Mouse (Mus musculus): ENCODE results near the gene Armc3. TPM values are rescaled to one million over a fixed set of nuclear protein-coding genes. Genes with fewer than 3 reads are reported as not detected.
A peak's percentile ranks its signal among the peaks of the same experiment; 100 is the strongest.

The Armc3 gene
- polyA plus RNA-seq, 1 experiment from 2014 or later, result 2.0 TPM

GRCm38 (mm10) chr2:19238771-19239170 is 39.7 kb downstream of the Armc3 start:
- TF ChIP-seq EP300 (IDR thresholded peaks at IDR 0.05), result no peak
- peak; percentile 51 for TF ChIP-seq CTCF (IDR thresholded peaks at IDR 0.05)
- WGBS, result 58% methylated on average over 2 of the region's 2 CpGs
- no peaks in the 10 kb centered on the region for H3K27me3 ChIP-seq (replicated peaks; ENCODE audit: insufficient read depth, low read length)
- DNase-seq (ENCODE audit: low spot score) (no peak), ATAC-seq (no peak)
- no peaks in the 10 kb centered on the region for H3K36me3 ChIP-seq (ENCODE audit: insufficient read depth, low read length)
- H3K9ac ChIP-seq (replicated peaks; ENCODE audit: low read depth), result no peak overlapping the region
- no peaks in the 10 kb centered on the region for H3K9me3 ChIP-seq (ENCODE audit: low read length)
- H3K4me1 ChIP-seq (ENCODE audit: insufficient read depth, low read depth, low read length), result no peaks in the 10 kb centered on the region
- no peak overlapping the region for H3K27ac ChIP-seq (ENCODE audit: low read length)
- no peak overlapping the region for H3K4me3 ChIP-seq (ENCODE audit: low read depth, low read length)
- no peak overlapping the region for H3K4me2 ChIP-seq (replicated peaks; ENCODE audit: low read depth, low read length)

GRCm38 (mm10) chr2:19249611-19250010 is 50.5 kb downstream of the Armc3 start:
- Histone ChIP-seq H3K9me3 (ENCODE audit: low read length) (no peaks in the 10 kb centered on the region), H3K9ac (replicated peaks; ENCODE audit: low read depth) (no peak overlapping the region), H3K27me3 (replicated peaks; ENCODE audit: insufficient read depth, low read length) (no peaks in the 10 kb centered on the region), H3K27ac (ENCODE audit: low read length) (no peak overlapping the region), H3K36me3 (ENCODE audit: insufficient read depth, low read length) (no peaks in the 10 kb centered on the region), H3K4me2 (replicated peaks; ENCODE audit: low read depth, low read length) (no peak overlapping the region), H3K4me1 (ENCODE audit: insufficient read depth, low read depth, low read length) (no peaks in the 10 kb centered on the region), H3K4me3 (ENCODE audit: low read depth, low read length) (no peak overlapping the region)
- DNase-seq (ENCODE audit: low spot score), result no peak
- WGBS, result 79% methylated on average over 11 of the region's 11 CpGs
- no peak for ATAC-seq
- TF ChIP-seq EP300 (IDR thresholded peaks at IDR 0.05) (no peak), CTCF (IDR thresholded peaks at IDR 0.05) (no peak)

GRCm38 (mm10) chr2:19255037-19255436 is 55.9 kb downstream of the Armc3 start:
- no peak overlapping the region for H3K9ac ChIP-seq (replicated peaks; ENCODE audit: low read depth)
- TF ChIP-seq CTCF (IDR thresholded peaks at IDR 0.05), result no peak
- TF ChIP-seq EP300 (IDR thresholded peaks at IDR 0.05), result no peak
- H3K36me3 ChIP-seq (ENCODE audit: insufficient read depth, low read length), result no peaks in the 10 kb centered on the region
- no peaks in the 10 kb centered on the region for H3K27me3 ChIP-seq (replicated peaks; ENCODE audit: insufficient read depth, low read length)
- no peak overlapping the region for H3K4me2 ChIP-seq (replicated peaks; ENCODE audit: low read depth, low read length)
- DNase-seq (ENCODE audit: low spot score), result no peak
- no peaks in the 10 kb centered on the region for H3K9me3 ChIP-seq (ENCODE audit: low read length)
- no peak overlapping the region for H3K4me3 ChIP-seq (ENCODE audit: low read depth, low read length)
- no peak overlapping the region for H3K27ac ChIP-seq (ENCODE audit: low read length)
- no peak for ATAC-seq
- WGBS, result 82% methylated on average over 3 of the region's 3 CpGs
- no peaks in the 10 kb centered on the region for H3K4me1 ChIP-seq (ENCODE audit: insufficient read depth, low read depth, low read length)

GRCm38 (mm10) chr2:19257255-19257654 is 58.2 kb downstream of the Armc3 start:
- Histone ChIP-seq H3K9ac (replicated peaks; ENCODE audit: low read depth) (no peak overlapping the region), H3K4me2 (replicated peaks; ENCODE audit: low read depth, low read length) (no peak overlapping the region), H3K27me3 (replicated peaks; ENCODE audit: insufficient read depth, low read length) (no peaks in the 10 kb centered on the region), H3K9me3 (ENCODE audit: low read length) (no peaks in the 10 kb centered on the region), H3K36me3 (ENCODE audit: insufficient read depth, low read length) (no peaks in the 10 kb centered on the region), H3K4me1 (ENCODE audit: insufficient read depth, low read depth, low read length) (no peaks in the 10 kb centered on the region), H3K27ac (ENCODE audit: low read length) (no peak overlapping the region), H3K4me3 (ENCODE audit: low read depth, low read length) (no peak overlapping the region)
- ATAC-seq (no peak), DNase-seq (ENCODE audit: low spot score) (no peak)
- TF ChIP-seq EP300 (IDR thresholded peaks at IDR 0.05) (no peak), CTCF (IDR thresholded peaks at IDR 0.05) (no peak)

GRCm38 (mm10) chr2:19260399-19260798 is 61.3 kb downstream of the Armc3 start:
- H3K27me3 ChIP-seq (replicated peaks; ENCODE audit: insufficient read depth, low read length), result no peaks in the 10 kb centered on the region
- H3K4me2 ChIP-seq (replicated peaks; ENCODE audit: low read depth, low read length), result no peak overlapping the region
- 87% methylated on average over 6 of the region's 6 CpGs for whole genome bisulfite sequencing
- DNase-seq (ENCODE audit: low spot score) (no peak), ATAC-seq (no peak)
- H3K4me1 ChIP-seq (ENCODE audit: insufficient read depth, low read depth, low read length), result no peaks in the 10 kb centered on the region
- H3K9me3 ChIP-seq (ENCODE audit: low read length), result no peaks in the 10 kb centered on the region
- no peak overlapping the region for H3K27ac ChIP-seq (ENCODE audit: low read length)
- H3K9ac ChIP-seq (replicated peaks; ENCODE audit: low read depth), result no peak overlapping the region
- no peak overlapping the region for H3K4me3 ChIP-seq (ENCODE audit: low read depth, low read length)
- H3K36me3 ChIP-seq (ENCODE audit: insufficient read depth, low read length), result no peaks in the 10 kb centered on the region
- TF ChIP-seq CTCF (IDR thresholded peaks at IDR 0.05) (no peak), EP300 (IDR thresholded peaks at IDR 0.05) (no peak)

- H3K4me3 ChIP-seq (ENCODE audit: low read depth, low read length), result no peak overlapping the region
- no peak overlapping the region for H3K4me2 ChIP-seq (replicated peaks; ENCODE audit: low read depth, low read length)
- no peak overlapping the region for H3K9ac ChIP-seq (replicated peaks; ENCODE audit: low read depth)
- H3K36me3 ChIP-seq (ENCODE audit: insufficient read depth, low read length), result no peaks in the 10 kb centered on the region
- peak; percentile 46 for TF ChIP-seq CTCF (IDR thresholded peaks at IDR 0.05)
- no peak for TF ChIP-seq EP300 (IDR thresholded peaks at IDR 0.05)
- no peak overlapping the region for H3K27ac ChIP-seq (ENCODE audit: low read length)
- no peaks in the 10 kb centered on the region for H3K4me1 ChIP-seq (ENCODE audit: insufficient read depth, low read depth, low read length)
- no peak for DNase-seq (ENCODE audit: low spot score)
- no peak for ATAC-seq
- WGBS, result 51% methylated on average over 5 of the region's 5 CpGs
- H3K9me3 ChIP-seq (ENCODE audit: low read length), result no peaks in the 10 kb centered on the region
- no peaks in the 10 kb centered on the region for H3K27me3 ChIP-seq (replicated peaks; ENCODE audit: insufficient read depth, low read length)
Measured at GRCm38 (mm10) chr2:19263375-19263774, 64.3 kb downstream of the Armc3 start.

- Histone ChIP-seq H3K4me3 (ENCODE audit: low read depth, low read length) (no peak overlapping the region), H3K36me3 (ENCODE audit: insufficient read depth, low read length) (no peaks in the 10 kb centered on the region), H3K4me1 (ENCODE audit: insufficient read depth, low read depth, low read length) (no peaks in the 10 kb centered on the region), H3K27ac (ENCODE audit: low read length) (no peak overlapping the region), H3K27me3 (replicated peaks; ENCODE audit: insufficient read depth, low read length) (no peaks in the 10 kb centered on the region), H3K9ac (replicated peaks; ENCODE audit: low read depth) (no peak overlapping the region), H3K4me2 (replicated peaks; ENCODE audit: low read depth, low read length) (no peak overlapping the region), H3K9me3 (ENCODE audit: low read length) (no peaks in the 10 kb centered on the region)
- DNase-seq (ENCODE audit: low spot score), result no peak
- WGBS, result 69% methylated on average over 2 of the region's 2 CpGs
- no peak for ATAC-seq
- TF ChIP-seq CTCF (IDR thresholded peaks at IDR 0.05), result no peak
- no peak for TF ChIP-seq EP300 (IDR thresholded peaks at IDR 0.05)
Measured at GRCm38 (mm10) chr2:19265834-19266233, 66.7 kb downstream of the Armc3 start.
